ENCODE assay signal across 14 mouse cellular contexts in genomic region chr7:133757961-133758455, GRCm38 (mm10). TPM values are rescaled to one million over a fixed set of nuclear protein-coding genes. Genes with fewer than 3 reads are reported as not detected.
A peak's percentile ranks its signal among the peaks of the same experiment; 100 is the strongest.
DNase-seq lines count a peak whose midpoint lies in the region; ATAC-seq and TF ChIP-seq lines count a peak whose summit lies in the region.
"Had no signal": no experiment of that assay in that cellular context is flagged by ENCODE, and none has a peak within 500 bp of the region (broad histone marks: within the 10 kb centered on the region; RNA-seq: fewer than 3 reads in every experiment).

No protein-coding gene starts in this region.

- WGBS in forebrain, embryonic 10.5 days, result 23% methylated on average over 5 of the region's 5 CpGs
- WGBS in forebrain, postnatal 0 days, result 19% methylated on average over 5 of the region's 5 CpGs
- WGBS in neural tube, embryonic 12.5 days, result 41% methylated on average over 5 of the region's 5 CpGs
- WGBS in liver, embryonic 11.5 days, result 67% methylated on average over 5 of the region's 5 CpGs

- H3K27me3 ChIP-seq in forebrain, embryonic 10.5 days (ENCODE audit: poor library complexity, severe bottlenecking), result no peaks in the 10 kb centered on the region
- H3K27me3 ChIP-seq in forebrain, postnatal 0 days (ENCODE audit: insufficient read depth, low read length), result no peaks in the 10 kb centered on the region
- no peaks in the 10 kb centered on the region for H3K27me3 ChIP-seq in neural tube, embryonic 12.5 days (replicated peaks)
- no peaks in the 10 kb centered on the region for H3K27me3 ChIP-seq in liver, embryonic 11.5 days (replicated peaks; ENCODE audit: control insufficient read depth, insufficient read depth, low read length)

- H3K9ac ChIP-seq in forebrain, postnatal 0 days, result no peak overlapping the region
- H3K9ac ChIP-seq in neural tube, embryonic 12.5 days, result no peak overlapping the region
- no peak overlapping the region for H3K9ac ChIP-seq in liver, embryonic 11.5 days (ENCODE audit: low read depth, low read length)

- H3K36me3 ChIP-seq in forebrain, embryonic 10.5 days (replicated peaks), result peaks cover 30% of the 10 kb centered on the region
- no peaks in the 10 kb centered on the region for H3K36me3 ChIP-seq in forebrain, postnatal 0 days (ENCODE audit: insufficient read depth)
- H3K36me3 ChIP-seq in neural tube, embryonic 12.5 days, result no peaks in the 10 kb centered on the region
- H3K36me3 ChIP-seq in liver, embryonic 11.5 days (ENCODE audit: control insufficient read depth, insufficient read depth, low read length), result no peaks in the 10 kb centered on the region

- H3K27ac ChIP-seq in forebrain, embryonic 10.5 days, result peak overlapping the region; percentile 96
- no peak overlapping the region for H3K27ac ChIP-seq in forebrain, postnatal 0 days (ENCODE audit: low read depth, low read length)
- no peak overlapping the region for H3K27ac ChIP-seq in neural tube, embryonic 12.5 days
- no peak overlapping the region for H3K27ac ChIP-seq in liver, embryonic 11.5 days (ENCODE audit: low read depth, low read length)
- H3K27ac ChIP-seq: stomach, postnatal 0 days had no signal

- peak overlapping the region; percentile 58 for H3K4me3 ChIP-seq in forebrain, embryonic 10.5 days
- H3K4me3 ChIP-seq in forebrain, postnatal 0 days (ENCODE audit: low read depth, low read length), result no peak overlapping the region
- H3K4me3 ChIP-seq in neural tube, embryonic 12.5 days, result no peak overlapping the region
- H3K4me3 ChIP-seq in liver, embryonic 11.5 days (ENCODE audit: low read depth, low read length), result no peak overlapping the region

- H3K9me3 ChIP-seq in forebrain, embryonic 10.5 days, result peaks cover 6% of the 10 kb centered on the region; the same call in 1 of the 2 replicates
- H3K9me3 ChIP-seq in forebrain, postnatal 0 days (ENCODE audit: low read length), result no peaks in the 10 kb centered on the region
- no peaks in the 10 kb centered on the region for H3K9me3 ChIP-seq in neural tube, embryonic 12.5 days
- no peaks in the 10 kb centered on the region for H3K9me3 ChIP-seq in liver, embryonic 11.5 days (ENCODE audit: control insufficient read depth, low read length)

- DNase-seq in forebrain, embryonic 10.5 days (ENCODE audit: extremely low spot score, low spot score), result no peak
- DNase-seq in forebrain, postnatal 0 days, result no peak
- no peak for DNase-seq in neural tube, embryonic 10.5 days (ENCODE audit: extremely low spot score, low spot score)
- DNase-seq in liver, embryonic 11.5 days (ENCODE audit: low spot score), result no peak
- no peak for DNase-seq in adrenal gland, postnatal 14 days
- no peak for DNase-seq in left cerebral cortex, adult 11 months (ENCODE audit: low spot score)
- DNase-seq: adrenal gland, postnatal 36 days; gastrocnemius, postnatal 36 days; kidney, adult 11 months; kidney, postnatal 36 days; liver had no signal

- no peak overlapping the region for H3K4me2 ChIP-seq in forebrain, postnatal 0 days (ENCODE audit: low read depth)
- peak overlapping the region; percentile 43 for H3K4me2 ChIP-seq in neural tube, embryonic 12.5 days (replicated peaks)
- no peak overlapping the region for H3K4me2 ChIP-seq in liver, embryonic 11.5 days

- no peak for ATAC-seq in forebrain, postnatal 0 days
- ATAC-seq in neural tube, embryonic 12.5 days (ENCODE audit: low FRiP score, low read depth), result no peak
- ATAC-seq in megakaryocyte progenitor cell, adult 5-6 weeks (replicated peaks; ENCODE audit: poor library complexity), result peak; percentile 46
- no peak for ATAC-seq in liver, embryonic 11.5 days (replicated peaks; ENCODE audit: low FRiP score)

- H3K4me1 ChIP-seq in forebrain, embryonic 10.5 days, result peaks cover 49% of the 10 kb centered on the region
- peaks cover 4% of the 10 kb centered on the region; the same call in 1 of the 2 replicates for H3K4me1 ChIP-seq in forebrain, postnatal 0 days (ENCODE audit: insufficient read depth)
- peaks cover 19% of the 10 kb centered on the region for H3K4me1 ChIP-seq in neural tube, embryonic 12.5 days
- no peaks in the 10 kb centered on the region for H3K4me1 ChIP-seq in liver, embryonic 11.5 days (replicated peaks; ENCODE audit: control insufficient read depth, insufficient read depth, low read length)

- TF ChIP-seq CTCF in forebrain, postnatal 0 days (IDR thresholded peaks at IDR 0.05; ENCODE audit: low read depth), result no peak

RNA-seq across cellular contexts. Expression of gene Fank1, which starts 18.7 kb away (rescaled TPM):
- 0.57 and 1.0 TPM in 2 replicates for polyA plus RNA-seq in forebrain, embryonic 10.5 days (2016; fragmentation: Nextera tagmentation; extraction: Ambion mirVana)
- 4.5 and 5.1 TPM in 2 replicates for total RNA-seq in forebrain, postnatal 0 days (2014; rRNA removed)
- polyA plus RNA-seq in forebrain, postnatal 0 days (2015; fragmentation: Nextera tagmentation; extraction: Ambion mirVana), result 5.2 and 9.0 TPM in 2 replicates
- polyA plus RNA-seq in neural tube, embryonic 12.5 days (2016; fragmentation: Nextera tagmentation; extraction: Ambion mirVana), result 1.1 and 1.5 TPM in 2 replicates
- total RNA-seq in megakaryocyte progenitor cell, adult 5-6 weeks (2015), result not detected in 2 replicates
- total RNA-seq in megakaryocyte progenitor cell, adult 5-6 weeks (2017), result not detected in 2 replicates
- polyA plus RNA-seq in liver, embryonic 11.5 days (2014; fragmentation: Nextera tagmentation; extraction: Ambion mirVana), result 0.25 TPM in 1 of 2 replicates, not detected in the other
- 0.33 and 0.90 TPM in 2 replicates for total RNA-seq in adrenal gland, postnatal 14 days (2021)
- total RNA-seq: gastrocnemius, postnatal 36 days had no signal

RNA-seq across cellular contexts. Expression of gene Dhx32, which starts 24.5 kb away (rescaled TPM):
- 79.9 and 85.4 TPM in 2 replicates for polyA plus RNA-seq in forebrain, embryonic 10.5 days (2016; fragmentation: Nextera tagmentation; extraction: Ambion mirVana)
- 38.2 and 47.5 TPM in 2 replicates for total RNA-seq in forebrain, postnatal 0 days (2014; rRNA removed)
- 43.7 and 53.2 TPM in 2 replicates for polyA plus RNA-seq in forebrain, postnatal 0 days (2015; fragmentation: Nextera tagmentation; extraction: Ambion mirVana)
- polyA plus RNA-seq in neural tube, embryonic 12.5 days (2016; fragmentation: Nextera tagmentation; extraction: Ambion mirVana), result 34.4 and 36.8 TPM in 2 replicates
- 8.4 and 11.0 TPM in 2 replicates for total RNA-seq in megakaryocyte progenitor cell, adult 5-6 weeks (2015)
- 21.7 and 23.6 TPM in 2 replicates for total RNA-seq in megakaryocyte progenitor cell, adult 5-6 weeks (2017)
- polyA plus RNA-seq in liver, embryonic 11.5 days (2014; fragmentation: Nextera tagmentation; extraction: Ambion mirVana), result 22.6 and 25.2 TPM in 2 replicates
- total RNA-seq in adrenal gland, postnatal 14 days (2021), result 41.6 and 44.6 TPM in 2 replicates

RNA-seq across cellular contexts. Expression of gene Uros, which starts 48.1 kb away (rescaled TPM):
- polyA plus RNA-seq in forebrain, embryonic 10.5 days (2016; fragmentation: Nextera tagmentation; extraction: Ambion mirVana), result 35.1 and 41.9 TPM in 2 replicates
- 35.7 and 38.2 TPM in 2 replicates for total RNA-seq in forebrain, postnatal 0 days (2014; rRNA removed)
- 38.7 and 42.0 TPM in 2 replicates for polyA plus RNA-seq in forebrain, postnatal 0 days (2015; fragmentation: Nextera tagmentation; extraction: Ambion mirVana)
- 40.8 and 44.3 TPM in 2 replicates for polyA plus RNA-seq in neural tube, embryonic 12.5 days (2016; fragmentation: Nextera tagmentation; extraction: Ambion mirVana)
- total RNA-seq in megakaryocyte progenitor cell, adult 5-6 weeks (2015), result 14.3 and 21.7 TPM in 2 replicates
- 18.3 and 23.3 TPM in 2 replicates for total RNA-seq in megakaryocyte progenitor cell, adult 5-6 weeks (2017)
- polyA plus RNA-seq in liver, embryonic 11.5 days (2014; fragmentation: Nextera tagmentation; extraction: Ambion mirVana), result 129 and 150 TPM in 2 replicates
- 10.4 and 14.7 TPM in 2 replicates for total RNA-seq in adrenal gland, postnatal 14 days (2021)

RNA-seq across cellular contexts. Expression of gene Bccip, which starts 48.9 kb away (rescaled TPM):
- 215 and 222 TPM in 2 replicates for polyA plus RNA-seq in forebrain, embryonic 10.5 days (2016; fragmentation: Nextera tagmentation; extraction: Ambion mirVana)
- total RNA-seq in forebrain, postnatal 0 days (2014; rRNA removed), result 31.8 and 40.7 TPM in 2 replicates
- 100.0 and 102 TPM in 2 replicates for polyA plus RNA-seq in forebrain, postnatal 0 days (2015; fragmentation: Nextera tagmentation; extraction: Ambion mirVana)
- 128 and 134 TPM in 2 replicates for polyA plus RNA-seq in neural tube, embryonic 12.5 days (2016; fragmentation: Nextera tagmentation; extraction: Ambion mirVana)
- 106 TPM in 2 replicates for total RNA-seq in megakaryocyte progenitor cell, adult 5-6 weeks (2015)
- 105 and 140 TPM in 2 replicates for total RNA-seq in megakaryocyte progenitor cell, adult 5-6 weeks (2017)
- polyA plus RNA-seq in liver, embryonic 11.5 days (2014; fragmentation: Nextera tagmentation; extraction: Ambion mirVana), result 200 and 201 TPM in 2 replicates
- 64.7 and 65.3 TPM in 2 replicates for total RNA-seq in adrenal gland, postnatal 14 days (2021)
